Mouse (Mus musculus): ENCODE results near the gene Zfp276. TPM values are rescaled to one million over a fixed set of nuclear protein-coding genes. Genes with fewer than 3 reads are reported as not detected.

Gene Zfp276
- polyA plus RNA-seq, 1 experiment from 2014 or later: 26.5 TPM

- no peak overlapping the region for H3K4me2 ChIP-seq (replicated peaks)
- H3K4me3 ChIP-seq: no peak overlapping the region
- ATAC-seq (replicated peaks): no peak
- no peak overlapping the region for H3K27ac ChIP-seq (replicated peaks)
- no peak overlapping the region for H3K9ac ChIP-seq (replicated peaks)
- H3K9me3 ChIP-seq: no peaks in the 10 kb centered on the region
- H3K4me1 ChIP-seq: peaks cover 20% of the 10 kb centered on the region
- 0 out of 2 replicates have a peak, but pooled peaks cover 13% of the 10 kb centered on the region for H3K36me3 ChIP-seq
- 42% methylated on average over 7 of the region's 7 CpGs for WGBS
- H3K27me3 ChIP-seq: peaks cover 28% of the 10 kb centered on the region
Measured at GRCm38 (mm10) chr8:123232553-123232952, 21.4 kb upstream of the Zfp276 start.

DNA sequence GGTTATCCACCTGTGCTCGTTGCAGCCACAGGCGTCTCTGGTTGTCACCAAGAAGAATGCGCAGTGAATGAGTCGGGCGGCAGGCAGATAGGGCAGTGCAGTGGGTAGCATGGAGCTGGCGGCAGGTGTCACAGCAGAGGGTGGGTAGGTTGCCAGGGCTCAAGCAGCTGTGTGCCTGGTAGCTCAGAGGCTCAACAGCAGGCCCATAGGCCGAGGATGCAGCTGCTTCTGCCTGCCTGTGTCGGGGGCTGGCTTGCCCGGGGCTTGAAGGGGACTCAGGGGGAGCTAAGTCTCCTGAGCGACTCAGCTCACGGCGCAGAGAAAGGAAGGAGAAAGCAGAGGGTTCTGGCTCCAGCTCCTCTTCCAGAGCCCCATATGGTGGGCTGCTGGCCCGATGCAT lies 20.7 kb upstream of the Zfp276 start:
- WGBS: 60% methylated on average over 13 of the region's 13 CpGs
- Histone ChIP-seq H3K9me3 (no peaks in the 10 kb centered on the region), H3K27ac (replicated peaks) (no peak overlapping the region), H3K27me3 (peaks cover 28% of the 10 kb centered on the region), H3K36me3 (0 out of 2 replicates have a peak, but pooled peaks cover 11% of the 10 kb centered on the region), H3K4me1 (peaks cover 20% of the 10 kb centered on the region), H3K4me2 (replicated peaks) (no peak overlapping the region), H3K4me3 (no peak overlapping the region), H3K9ac (replicated peaks) (no peak overlapping the region)
- ATAC-seq (replicated peaks): no peak

DNA sequence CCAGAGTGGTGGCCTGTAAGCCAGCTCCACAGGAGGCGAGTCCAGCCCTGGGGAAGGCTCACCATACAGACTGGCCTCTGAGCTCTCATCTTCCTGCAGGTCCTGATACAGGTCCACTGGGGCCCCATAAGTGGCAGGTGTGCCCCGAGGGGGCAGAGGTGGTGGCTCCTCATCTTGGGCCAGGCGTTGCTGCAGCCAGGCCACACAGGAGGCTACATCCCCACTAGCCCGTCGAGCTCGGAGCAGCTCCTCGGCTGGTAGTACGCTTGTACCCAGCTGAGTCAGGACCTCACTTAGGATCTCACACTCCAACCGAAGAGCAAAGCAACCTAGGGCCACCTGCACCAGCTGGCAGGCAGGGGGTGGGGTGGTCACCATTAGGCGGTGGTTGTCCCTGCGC lies 20.2 kb upstream of the Zfp276 start:
- 75% methylated on average over 11 of the region's 11 CpGs for WGBS
- no peak for ATAC-seq (replicated peaks)
- Histone ChIP-seq H3K4me2 (replicated peaks) (no peak overlapping the region), H3K9ac (replicated peaks) (no peak overlapping the region), H3K4me1 (peaks cover 20% of the 10 kb centered on the region), H3K9me3 (no peaks in the 10 kb centered on the region), H3K36me3 (0 out of 2 replicates have a peak, but pooled peaks cover 9% of the 10 kb centered on the region), H3K27ac (replicated peaks) (no peak overlapping the region), H3K4me3 (no peak overlapping the region), H3K27me3 (peaks cover 28% of the 10 kb centered on the region)

DNA sequence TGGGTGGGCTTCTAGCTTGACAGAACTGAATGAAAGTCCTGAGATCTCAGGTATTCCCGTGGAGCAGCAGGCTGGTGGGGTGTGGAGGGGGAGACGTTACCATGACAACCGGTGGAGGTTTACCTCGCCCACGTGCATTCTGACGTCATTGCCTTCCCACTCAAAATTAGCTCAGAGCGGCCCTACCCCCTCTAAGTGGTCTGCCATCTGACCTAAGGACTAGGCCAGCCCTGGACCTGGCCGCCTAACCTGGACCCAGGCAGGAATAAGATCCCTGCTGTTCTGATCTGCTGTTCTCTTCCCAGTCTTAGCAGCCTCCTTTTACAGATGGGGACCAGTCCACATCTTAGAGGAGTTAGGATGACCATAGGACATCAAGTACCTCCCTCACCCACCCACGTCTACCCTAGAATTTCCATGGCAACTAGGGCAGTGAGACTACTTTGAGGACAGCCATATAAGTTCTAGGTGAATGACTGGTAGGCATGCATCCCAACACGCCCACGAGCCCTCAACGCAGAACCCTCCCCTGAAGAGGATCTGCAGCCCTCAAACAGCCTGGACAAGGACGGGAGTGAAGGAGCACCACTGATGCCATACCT lies 19.0 kb upstream of the Zfp276 start:
- peak; percentile 17; the same call in 1 of the 2 replicates for ATAC-seq (replicated peaks)
- H3K27me3 ChIP-seq: peaks cover 28% of the 10 kb centered on the region
- peak overlapping the region; percentile 54 for H3K4me2 ChIP-seq (replicated peaks)
- H3K4me1 ChIP-seq: peaks cover 20% of the 10 kb centered on the region
- H3K27ac ChIP-seq (replicated peaks): no peak overlapping the region
- no peaks in the 10 kb centered on the region for H3K9me3 ChIP-seq
- H3K9ac ChIP-seq (replicated peaks): peak overlapping the region; percentile 50
- 0 out of 2 replicates have a peak, but pooled peaks cover 3% of the 10 kb centered on the region for H3K36me3 ChIP-seq
- peak overlapping the region; percentile 39 for H3K4me3 ChIP-seq
- WGBS: 25% methylated on average over 13 of the region's 13 CpGs

GRCm38 (mm10) chr8:123235520-123236497 lies 18.2 kb upstream of the Zfp276 start, which contains the start of gene Spata2l:
Gene Spata2l, minus strand, starts transcription at chr8:123236233.
- no peaks in the 10 kb centered on the region for H3K36me3 ChIP-seq
- peak; percentile 57; the same call in 1 of the 2 replicates for ATAC-seq (replicated peaks)
- peak within 1 kb of the TSS; percentile 54 for H3K4me2 ChIP-seq (replicated peaks)
- peak within 1 kb of the TSS; percentile 50 for H3K9ac ChIP-seq (replicated peaks)
- under 1% methylated on average over 57 of the region's 57 CpGs for WGBS
- H3K27me3 ChIP-seq: peaks cover 28% of the 10 kb centered on the region
- H3K4me3 ChIP-seq: peak within 1 kb of the TSS; percentile 39
- H3K9me3 ChIP-seq: no peaks in the 10 kb centered on the region
- no peak within 1 kb of the TSS for H3K27ac ChIP-seq (replicated peaks)
- H3K4me1 ChIP-seq: peaks cover 20% of the 10 kb centered on the region

- ATAC-seq (replicated peaks): no peak
- Histone ChIP-seq H3K27ac (replicated peaks) (no peak overlapping the region), H3K4me2 (replicated peaks) (no peak overlapping the region), H3K27me3 (peaks cover 24% of the 10 kb centered on the region; the same call in 1 of the 2 replicates), H3K4me3 (no peak overlapping the region), H3K4me1 (peaks cover 20% of the 10 kb centered on the region), H3K9ac (replicated peaks) (no peak overlapping the region), H3K36me3 (peaks cover 12% of the 10 kb centered on the region; the same call in 1 of the 2 replicates), H3K9me3 (no peaks in the 10 kb centered on the region)
- 89% methylated on average over 10 of the region's 10 CpGs for WGBS
Measured at GRCm38 (mm10) chr8:123239398-123239797, 14.6 kb upstream of the Zfp276 start.

DNA sequence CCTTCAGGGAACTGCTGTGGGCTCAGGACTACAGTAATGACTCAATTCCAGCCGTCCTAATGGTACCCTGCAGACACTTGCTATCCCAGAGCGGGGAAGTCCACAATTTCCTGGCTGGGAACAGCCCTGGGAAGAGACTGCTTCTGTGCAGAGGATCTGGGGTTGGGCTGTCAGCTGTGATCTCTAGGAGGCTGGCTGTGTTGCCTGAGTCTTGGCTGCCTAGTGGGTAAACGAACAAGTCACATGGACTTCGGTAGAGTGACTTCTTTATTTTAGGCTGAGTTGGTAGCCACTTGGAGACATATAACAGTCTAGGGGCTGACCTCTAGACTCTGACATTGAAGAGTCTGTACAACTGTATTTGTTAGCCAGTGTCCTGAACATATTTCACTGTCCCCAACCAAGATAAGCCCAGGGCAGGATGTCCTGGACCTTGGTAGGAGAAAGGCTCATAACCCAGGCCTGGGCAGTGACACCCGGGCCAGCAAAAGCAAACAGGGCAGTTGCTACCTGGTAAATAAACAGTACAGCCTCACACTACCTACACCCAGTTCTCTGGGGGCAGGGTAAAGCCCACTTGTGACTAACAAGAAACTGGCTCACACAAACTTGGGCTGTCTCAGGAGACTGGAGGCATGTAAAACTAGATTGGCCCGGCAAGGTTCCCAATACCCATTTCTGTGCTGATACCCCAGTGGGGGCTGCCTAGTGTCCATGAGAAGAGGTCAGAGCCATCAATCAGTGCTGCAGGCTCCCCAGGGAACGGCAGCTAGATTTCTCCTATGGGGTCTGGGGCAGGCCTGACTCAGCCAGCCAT lies 11.7 kb upstream of the Zfp276 start:
- Histone ChIP-seq H3K4me3 (no peak overlapping the region), H3K4me2 (replicated peaks) (no peak overlapping the region), H3K36me3 (peaks cover 41% of the 10 kb centered on the region), H3K27ac (replicated peaks) (no peak overlapping the region), H3K9ac (replicated peaks) (no peak overlapping the region), H3K4me1 (no peaks in the 10 kb centered on the region), H3K9me3 (no peaks in the 10 kb centered on the region), H3K27me3 (no peaks in the 10 kb centered on the region)
- no peak for ATAC-seq (replicated peaks)
- WGBS: 87% methylated on average over 7 of the region's 7 CpGs

DNA sequence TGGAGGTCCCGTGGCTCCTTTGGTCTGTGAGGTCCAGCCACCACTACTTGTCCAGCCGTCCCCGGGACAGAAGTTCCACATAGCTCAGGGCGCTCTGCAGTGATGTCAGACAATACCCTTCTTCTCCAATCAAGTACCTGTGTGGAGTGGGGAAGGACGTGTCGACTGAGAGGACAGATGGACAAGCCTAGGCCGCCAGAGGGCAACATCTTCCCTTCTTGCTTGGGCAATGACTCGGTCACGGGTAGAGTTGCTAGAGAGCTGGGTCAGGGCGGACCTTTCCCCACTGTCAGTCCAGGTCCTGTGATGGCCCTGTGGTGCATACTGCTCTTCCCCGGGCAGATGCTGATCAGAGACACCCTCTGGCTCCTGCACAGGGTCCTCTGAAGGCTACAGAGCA lies 10.9 kb upstream of the Zfp276 start:
- ATAC-seq (replicated peaks): no peak
- no peaks in the 10 kb centered on the region for H3K4me1 ChIP-seq
- H3K27me3 ChIP-seq: no peaks in the 10 kb centered on the region
- no peak overlapping the region for H3K4me3 ChIP-seq
- no peaks in the 10 kb centered on the region for H3K9me3 ChIP-seq
- H3K27ac ChIP-seq (replicated peaks): no peak overlapping the region
- peaks cover 48% of the 10 kb centered on the region for H3K36me3 ChIP-seq
- no peak overlapping the region for H3K9ac ChIP-seq (replicated peaks)
- 73% methylated on average over 11 of the region's 11 CpGs for whole genome bisulfite sequencing
- H3K4me2 ChIP-seq (replicated peaks): no peak overlapping the region

GRCm38 (mm10) chr8:123244382-123244781 lies 9.6 kb upstream of the Zfp276 start:
- ATAC-seq (replicated peaks): no peak
- Histone ChIP-seq H3K4me2 (replicated peaks) (no peak overlapping the region), H3K36me3 (peaks cover 62% of the 10 kb centered on the region), H3K9ac (replicated peaks) (no peak overlapping the region), H3K4me1 (no peaks in the 10 kb centered on the region), H3K27me3 (no peaks in the 10 kb centered on the region), H3K9me3 (no peaks in the 10 kb centered on the region), H3K4me3 (no peak overlapping the region), H3K27ac (replicated peaks) (no peak overlapping the region)
- WGBS: 98% methylated on average over 4 of the region's 4 CpGs

DNA sequence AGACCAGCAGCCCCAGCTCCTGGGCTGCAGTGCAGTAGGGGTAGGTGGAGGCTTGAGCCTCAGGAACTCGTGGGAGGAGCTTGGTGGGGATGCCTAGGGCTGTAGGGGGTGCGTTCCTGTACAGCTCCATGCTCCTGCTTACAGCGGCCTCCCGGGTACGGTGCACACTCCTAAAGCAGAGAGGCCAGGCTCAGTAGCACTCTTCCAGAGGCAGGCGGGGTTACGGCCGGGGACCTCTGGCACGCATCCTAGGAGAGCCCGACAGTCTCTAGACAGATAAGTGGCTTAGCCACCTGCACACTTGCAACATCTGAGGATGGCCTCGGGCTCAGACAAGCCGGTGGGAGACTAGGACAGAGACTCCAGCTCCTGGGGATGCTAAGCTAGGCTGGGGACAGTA lies 8.5 kb upstream of the Zfp276 start:
- H3K9ac ChIP-seq (replicated peaks): no peak overlapping the region
- H3K4me2 ChIP-seq (replicated peaks): no peak overlapping the region
- H3K36me3 ChIP-seq: peaks cover 73% of the 10 kb centered on the region
- WGBS: 94% methylated on average over 12 of the region's 12 CpGs
- no peak for ATAC-seq (replicated peaks)
- no peaks in the 10 kb centered on the region for H3K4me1 ChIP-seq
- no peaks in the 10 kb centered on the region for H3K27me3 ChIP-seq
- H3K27ac ChIP-seq (replicated peaks): no peak overlapping the region
- no peak overlapping the region for H3K4me3 ChIP-seq
- H3K9me3 ChIP-seq: no peaks in the 10 kb centered on the region

DNA sequence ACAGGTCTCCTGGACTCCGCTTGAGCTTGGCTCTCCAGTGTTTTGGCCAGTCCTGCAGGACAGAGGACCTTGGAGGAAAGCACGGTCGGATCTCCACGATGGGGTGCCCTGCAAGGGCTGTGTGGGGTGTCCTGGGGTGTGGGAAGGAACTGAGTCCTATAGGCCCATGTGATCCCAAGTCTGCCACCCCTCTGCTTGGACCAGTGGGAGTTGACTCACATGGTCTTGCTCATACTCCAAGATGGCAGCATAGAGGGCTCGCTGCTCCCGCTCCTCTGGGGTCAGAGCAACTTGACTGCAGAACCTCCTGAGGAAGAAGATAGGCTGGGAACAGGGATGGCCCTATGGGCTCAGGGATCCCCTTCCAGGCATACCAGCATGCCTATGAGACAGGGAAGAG lies 6.2 kb upstream of the Zfp276 start:
- H3K9ac ChIP-seq (replicated peaks): no peak overlapping the region
- H3K27me3 ChIP-seq: no peaks in the 10 kb centered on the region
- no peaks in the 10 kb centered on the region for H3K9me3 ChIP-seq
- no peak for ATAC-seq (replicated peaks)
- H3K4me3 ChIP-seq: no peak overlapping the region
- H3K27ac ChIP-seq (replicated peaks): no peak overlapping the region
- H3K4me2 ChIP-seq (replicated peaks): no peak overlapping the region
- 95% methylated on average over 6 of the region's 6 CpGs for WGBS
- peaks cover 73% of the 10 kb centered on the region for H3K36me3 ChIP-seq
- H3K4me1 ChIP-seq: peaks cover 2% of the 10 kb centered on the region

Data from forebrain, embryonic 15.5 days (tissue).